Mouse (Mus musculus): ENCODE data around the gene 1700028K03Rik.

Gene 1700028K03Rik

DNA sequence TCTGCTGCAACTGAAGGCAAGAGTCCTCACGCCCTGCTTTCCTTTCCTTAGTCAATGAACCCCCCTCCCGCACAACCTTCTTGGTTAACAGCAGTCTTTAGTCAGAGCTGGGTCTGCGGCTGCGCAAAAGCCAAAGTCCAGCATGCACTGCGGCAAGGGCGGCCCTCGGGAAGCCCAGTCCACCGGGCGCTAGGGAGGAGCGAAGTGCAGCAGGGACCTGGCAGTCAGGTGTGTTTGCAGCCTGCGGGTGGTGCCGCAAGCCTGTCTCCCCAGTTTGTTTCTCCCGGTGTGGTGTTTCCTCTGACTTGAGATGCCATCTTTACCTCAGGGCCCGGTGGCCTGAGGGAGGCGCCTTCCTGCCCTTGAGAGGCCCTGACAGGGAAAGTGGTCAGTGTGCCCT, at the start of gene 1700028K03Rik:
Gene 1700028K03Rik, plus strand, starts transcription at position 129 of the 400 bp plus-strand sequence.
- DNase-seq (ENCODE audit: low spot score), result peak; percentile 50

GRCm38 (mm10) chr5:107488996-107489395, 45.5 kb upstream of the 1700028K03Rik start:
- DNase-seq (ENCODE audit: low spot score), result no peak

- no peak for DNase-seq (ENCODE audit: low spot score)
These were observed 43.5 kb upstream of the 1700028K03Rik start for GRCm38 (mm10) chr5:107491036-107491435.

- DNase-seq (ENCODE audit: low spot score), result no peak
These were observed 42.0 kb upstream of the 1700028K03Rik start for GRCm38 (mm10) chr5:107492471-107492870.

GRCm38 (mm10) chr5:107494759-107495158, 39.8 kb upstream of the 1700028K03Rik start:
- DNase-seq (ENCODE audit: low spot score), result no peak

- no peak for DNase-seq (ENCODE audit: low spot score)
These were observed 38.5 kb upstream of the 1700028K03Rik start for GRCm38 (mm10) chr5:107496047-107496446.

- DNase-seq (ENCODE audit: low spot score), result no peak
These were observed 36.7 kb upstream of the 1700028K03Rik start for GRCm38 (mm10) chr5:107497519-107498501.

DNA sequence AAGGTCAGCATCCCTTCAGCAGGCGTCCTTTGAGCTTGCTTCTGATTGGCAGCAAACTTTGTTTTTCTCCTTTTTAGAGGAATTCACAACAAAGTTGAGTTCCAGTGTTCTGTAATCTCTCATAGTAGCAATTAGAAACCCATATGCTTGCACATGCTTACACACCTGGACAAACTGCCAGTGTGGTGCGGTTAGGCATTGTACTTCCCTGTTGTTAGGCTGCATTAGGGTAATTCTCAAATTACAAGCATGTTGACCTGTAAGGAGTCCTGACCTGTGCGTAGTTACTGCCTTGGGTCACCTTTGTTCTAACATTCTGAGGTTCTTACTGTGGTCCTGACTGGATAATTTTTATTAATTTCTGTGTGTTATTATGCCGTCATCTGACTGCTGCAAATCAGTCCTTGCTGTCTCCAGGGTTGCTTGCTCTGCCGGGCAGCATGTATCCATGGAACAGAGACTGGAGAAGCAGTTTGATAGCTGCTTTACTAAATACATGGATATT, 35.7 kb upstream of the 1700028K03Rik start:
- DNase-seq (ENCODE audit: low spot score), result no peak

DNA sequence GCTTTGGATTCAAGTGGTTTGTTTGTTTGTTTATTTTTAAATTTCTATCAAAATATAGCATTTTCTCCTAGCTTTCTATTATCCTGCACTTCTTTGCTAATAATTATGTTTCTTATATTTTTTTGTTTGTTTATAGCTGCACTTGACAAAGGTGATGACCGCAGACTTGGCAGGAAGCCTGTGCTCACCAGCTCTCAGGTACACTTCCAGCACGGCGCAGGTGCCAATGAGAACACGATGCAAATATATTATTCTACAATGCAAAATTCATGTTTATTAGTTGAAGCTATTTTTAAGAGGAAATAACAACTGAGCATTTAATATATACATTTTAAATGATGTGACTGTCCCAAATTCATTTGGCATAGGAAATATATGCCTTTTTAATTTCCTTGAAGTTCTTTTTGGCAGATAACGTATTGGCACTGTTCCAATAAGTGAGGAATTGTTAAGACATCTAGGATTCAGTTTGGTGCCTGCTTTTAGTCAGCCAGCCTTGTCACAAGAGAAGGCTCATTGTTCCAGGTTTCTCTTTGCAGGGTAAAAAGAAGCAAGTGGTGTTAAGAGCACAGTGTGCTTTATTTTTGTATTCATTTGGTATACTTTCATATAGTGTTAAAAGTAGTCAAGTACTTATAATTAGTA, 34.5 kb upstream of the 1700028K03Rik start:
- no peak for DNase-seq (ENCODE audit: low spot score)

DNA sequence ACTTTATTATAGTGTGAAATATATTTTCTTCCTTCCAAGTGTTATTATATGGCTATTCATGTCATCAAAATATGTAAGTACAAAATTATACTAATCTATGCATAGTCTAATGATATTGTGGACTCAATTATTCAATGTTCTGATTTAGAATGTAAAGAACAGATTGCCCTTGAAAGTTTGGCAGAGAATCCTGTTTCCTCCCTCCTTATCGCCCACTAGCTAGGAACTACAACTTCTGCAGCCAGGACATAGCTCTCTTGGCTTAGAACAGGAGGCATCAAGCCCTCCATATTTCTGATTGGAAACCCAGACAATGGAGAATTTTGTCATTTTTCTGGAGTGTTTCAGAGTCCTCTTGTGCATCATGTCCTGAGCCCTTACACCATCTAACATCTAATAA, 33.8 kb upstream of the 1700028K03Rik start:
- no peak for DNase-seq (ENCODE audit: low spot score)

DNA sequence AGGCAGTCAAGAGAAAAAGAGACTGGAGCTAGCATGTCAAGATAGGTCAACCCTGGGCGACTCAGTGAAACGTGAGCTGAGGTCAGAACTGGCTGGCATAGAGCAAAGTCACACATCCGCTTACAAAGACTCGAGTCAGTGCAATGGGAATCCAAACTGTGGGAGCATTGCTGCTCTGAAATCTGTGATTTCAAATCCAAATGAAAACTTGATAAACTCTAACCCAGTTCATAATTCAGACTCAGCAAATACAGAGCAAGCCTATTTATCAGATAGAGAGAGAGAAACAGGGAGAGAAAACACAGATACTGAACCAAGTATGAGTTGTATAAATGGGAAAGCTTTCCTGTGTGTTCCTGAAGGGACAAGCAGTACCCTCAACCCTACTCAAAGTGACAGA, 27.2 kb upstream of the 1700028K03Rik start, which contains the start of gene Gm42669:
Gene Gm42669, plus strand, starts transcription at position 301 of the 400 bp plus-strand sequence.
- no peak for DNase-seq (ENCODE audit: low spot score)

- DNase-seq (ENCODE audit: low spot score), result no peak
These were observed 24.0 kb upstream of the 1700028K03Rik start for GRCm38 (mm10) chr5:107510503-107510902.

DNA sequence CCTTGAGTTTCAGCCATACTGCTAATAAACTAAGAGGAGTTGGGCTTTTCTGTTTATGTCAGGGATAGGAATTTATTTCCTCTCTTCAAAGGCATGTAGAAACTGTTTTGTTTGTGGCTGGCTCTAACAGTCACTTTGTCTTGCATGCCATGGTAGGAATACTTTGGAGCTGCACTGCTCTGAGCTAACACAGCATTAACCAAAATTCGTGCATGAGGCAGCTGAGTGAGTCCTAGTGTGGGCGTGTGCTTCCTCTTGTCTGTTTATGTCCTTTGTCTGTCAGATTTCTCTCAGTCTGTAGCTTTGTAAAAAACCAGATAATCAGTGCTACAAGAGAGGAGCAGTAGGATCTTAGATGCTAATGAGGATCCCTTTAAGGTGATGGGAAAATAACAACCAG, 23.2 kb upstream of the 1700028K03Rik start:
- no peak for DNase-seq (ENCODE audit: low spot score)

DNA sequence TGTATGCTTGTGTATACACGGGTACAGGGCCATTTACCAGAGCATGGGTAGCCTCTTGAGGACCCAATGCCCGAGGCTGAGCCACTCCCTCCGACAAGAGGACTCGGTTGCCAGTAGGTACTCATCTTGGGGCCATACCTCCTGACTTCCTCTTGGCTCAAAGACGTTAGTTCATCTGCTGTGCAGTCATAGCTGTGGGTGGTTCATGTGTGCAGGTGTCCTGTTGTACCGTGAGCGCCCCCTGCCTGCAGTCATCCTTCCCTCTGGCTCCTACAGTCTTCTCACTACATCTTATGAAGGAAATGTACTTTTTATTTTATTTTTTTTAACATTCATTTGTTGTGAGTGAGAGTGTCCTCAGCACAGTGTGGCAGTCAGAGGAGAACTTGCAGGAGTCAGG, 20.9 kb upstream of the 1700028K03Rik start:
- peak; percentile 78 for DNase-seq (ENCODE audit: low spot score)

DNA sequence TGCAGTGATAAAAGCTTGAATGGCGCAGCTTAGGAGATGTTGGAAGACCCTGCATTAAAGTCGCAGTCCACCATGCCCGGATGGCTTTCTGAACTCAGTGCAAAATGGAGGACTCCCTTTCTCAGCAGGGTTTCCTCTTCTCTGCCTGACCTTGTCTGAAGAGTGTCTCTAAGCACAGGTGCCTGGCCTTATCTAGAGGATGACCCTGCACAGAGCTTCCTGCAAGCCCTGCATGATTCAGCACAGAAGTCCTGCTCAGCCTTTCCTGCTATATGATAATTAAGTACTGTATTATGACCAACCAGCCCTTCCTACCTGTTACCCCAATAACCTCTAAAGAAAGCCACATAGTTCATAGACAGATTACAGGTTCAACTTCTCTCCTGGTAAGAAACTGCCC, 19.1 kb upstream of the 1700028K03Rik start:
- DNase-seq (ENCODE audit: low spot score), result no peak

- DNase-seq (ENCODE audit: low spot score), result no peak
These were observed 18.4 kb upstream of the 1700028K03Rik start for GRCm38 (mm10) chr5:107516087-107516486.

- no peak for DNase-seq (ENCODE audit: low spot score)
These were observed 15.9 kb upstream of the 1700028K03Rik start for GRCm38 (mm10) chr5:107518602-107519001.

- DNase-seq (ENCODE audit: low spot score), result no peak
These were observed 13.1 kb upstream of the 1700028K03Rik start for GRCm38 (mm10) chr5:107521386-107521785.

DNA sequence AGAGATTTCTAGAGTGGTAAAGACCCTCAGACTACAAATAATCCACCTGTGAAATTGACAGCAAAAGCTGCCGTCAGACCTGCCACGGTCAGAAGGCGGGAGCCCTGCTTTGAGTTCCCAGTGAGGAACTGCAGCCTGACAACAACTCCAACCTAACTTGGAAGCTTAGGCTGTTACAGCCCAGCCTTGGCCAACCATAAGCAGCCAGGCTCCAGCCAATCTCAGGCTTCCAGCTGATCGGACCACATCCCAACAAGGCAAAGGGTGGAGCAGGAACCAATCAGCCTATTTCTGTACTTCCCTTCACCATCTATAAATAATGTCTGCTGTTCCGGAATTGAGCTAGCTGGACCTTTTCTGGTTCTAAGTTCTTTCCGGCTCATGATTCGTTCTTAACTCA, 12.6 kb upstream of the 1700028K03Rik start:
- no peak for DNase-seq (ENCODE audit: low spot score)

GRCm38 (mm10) chr5:107524281-107524680, 10.2 kb upstream of the 1700028K03Rik start:
- no peak for DNase-seq (ENCODE audit: low spot score)

DNA sequence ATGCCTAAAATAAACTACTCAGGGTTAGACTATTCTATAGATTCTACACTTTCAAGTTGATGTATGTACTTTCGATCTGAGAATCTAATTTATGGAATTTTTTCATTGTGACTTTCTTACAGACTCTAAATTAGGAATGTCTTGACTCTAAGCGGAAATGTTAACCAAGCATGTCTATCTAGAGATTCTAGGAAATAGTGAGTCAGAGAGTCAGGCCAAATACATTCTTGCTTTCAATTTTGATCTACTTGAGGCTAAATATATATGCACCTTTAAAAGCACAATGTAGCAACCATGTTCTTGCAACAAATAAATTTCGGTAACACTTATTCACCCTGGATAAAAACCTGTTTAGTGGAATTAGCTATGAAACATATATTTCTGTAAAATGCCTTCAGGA, 5.7 kb upstream of the 1700028K03Rik start:
- no peak for DNase-seq (ENCODE audit: low spot score)

- DNase-seq (ENCODE audit: low spot score), result no peak
These were observed 919 bp upstream of the 1700028K03Rik start for GRCm38 (mm10) chr5:107533590-107533989.

GRCm38 (mm10) chr5:107541696-107542095, 7.2 kb downstream of the 1700028K03Rik start:
- DNase-seq (ENCODE audit: low spot score), result no peak
